Mouse (Mus musculus) bone marrow, adult 2 months (tissue): ENCODE data around the gene Trak1.

Source experiments
- CTCF ChIP-seq: fragments of 200-500 bp; IDR thresholded peaks from 2 replicates; pipeline ENCODE4 v1.5.1; 2011; ENCODE audit warnings: low read length, control low read depth; ENCODE audit not compliant: control insufficient read depth, insufficient read depth
- POLR2A ChIP-seq: fragments of 200-500 bp; IDR thresholded peaks from 2 replicates; pipeline ENCODE4 v1.6.1; 2011; ENCODE audit warnings: low read depth, mild to moderate bottlenecking, control low read depth, low read length, borderline replicate concordance; ENCODE audit not compliant: control insufficient read depth

DNA sequence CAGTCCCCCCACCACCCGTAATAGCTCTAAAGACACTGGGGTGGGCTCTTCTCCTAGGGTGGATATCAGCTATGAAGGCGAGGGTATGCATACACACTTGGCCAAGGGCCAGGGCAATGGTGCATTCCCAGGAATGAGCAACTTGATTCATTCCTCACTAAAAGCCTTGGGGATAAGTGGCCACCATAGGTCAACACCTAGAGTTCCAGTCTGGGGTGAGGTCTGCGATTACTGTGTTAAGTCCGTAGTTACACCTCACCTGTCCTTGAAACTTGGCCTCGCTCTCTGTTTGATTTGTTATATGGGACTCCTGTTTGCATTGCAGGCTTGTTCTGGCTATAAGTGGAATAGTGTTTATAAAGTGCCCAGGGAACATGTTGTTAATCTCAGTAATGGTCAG, 125.1 kb downstream of the Trak1 start:
- TF ChIP-seq CTCF (no peak), POLR2A (no peak)
